In the genomic region with DNA sequence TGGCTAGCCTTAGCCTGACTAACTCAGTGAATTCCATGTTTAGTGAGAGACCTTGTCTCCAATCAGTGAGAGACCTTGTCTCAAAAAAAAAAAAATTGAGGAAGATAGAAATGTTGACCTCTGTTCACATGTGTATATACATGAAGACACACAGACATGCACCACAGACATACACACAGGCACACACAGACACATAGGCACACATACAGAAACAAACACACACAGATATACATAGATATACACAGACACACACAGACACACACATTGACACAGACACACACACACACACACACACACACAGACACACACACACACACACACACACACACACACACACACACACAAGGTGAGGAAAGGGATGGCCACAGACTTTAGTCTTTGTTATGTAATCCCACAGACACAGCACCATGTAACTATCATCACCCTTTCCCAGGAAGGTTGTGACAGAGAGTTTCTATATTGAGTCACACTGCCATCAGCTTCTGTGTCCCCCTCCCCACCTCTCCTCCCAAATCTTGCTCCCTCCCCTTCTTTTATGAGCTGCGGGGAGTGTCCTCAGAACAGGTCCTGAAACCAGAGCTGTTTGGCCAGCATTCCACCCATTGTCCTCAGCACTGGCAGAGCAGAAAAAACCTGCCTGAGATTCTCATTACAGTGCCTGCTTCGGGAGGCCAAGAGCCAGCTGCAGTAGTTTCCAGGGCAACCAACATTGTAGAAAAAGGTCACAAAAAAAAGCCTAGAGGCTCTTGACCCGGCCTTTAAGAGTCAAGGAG, we compare ENCODE assay signal across 8 mouse cellular contexts.
A peak's percentile ranks its signal among the peaks of the same experiment; 100 is the strongest.
DNase-seq lines count a peak whose midpoint lies in the region; ATAC-seq lines count a peak whose summit lies in the region.

No protein-coding gene starts in this region.

- no peaks in the 10 kb centered on the region for H3K27me3 ChIP-seq in embryonic facial prominence, embryonic 15.5 days
- H3K27me3 ChIP-seq in hindbrain, embryonic 14.5 days (ENCODE audit: control insufficient read depth, insufficient read depth, low read length): no peaks in the 10 kb centered on the region

- H3K36me3 ChIP-seq in embryonic facial prominence, embryonic 15.5 days: no peaks in the 10 kb centered on the region
- H3K36me3 ChIP-seq in hindbrain, embryonic 14.5 days (replicated peaks; ENCODE audit: control insufficient read depth, insufficient read depth): no peaks in the 10 kb centered on the region

- peak; percentile 68 for ATAC-seq in embryonic facial prominence, embryonic 15.5 days (ENCODE audit: insufficient number of reproducible peaks, low FRiP score, low TSS enrichment, low read depth)
- ATAC-seq in hindbrain, embryonic 14.5 days (ENCODE audit: low FRiP score): peak; percentile 51; the same call in 1 of the 2 replicates
- peak; percentile 58 for ATAC-seq in megakaryocyte, adult 5-6 weeks (ENCODE audit: poor library complexity, severe bottlenecking)

- H3K9me3 ChIP-seq in embryonic facial prominence, embryonic 15.5 days (replicated peaks): no peaks in the 10 kb centered on the region
- no peaks in the 10 kb centered on the region for H3K9me3 ChIP-seq in hindbrain, embryonic 14.5 days (ENCODE audit: control insufficient read depth, low read length)

- H3K4me3 ChIP-seq in embryonic facial prominence, embryonic 15.5 days (replicated peaks): no peak overlapping the region
- H3K4me3 ChIP-seq in hindbrain, embryonic 14.5 days (replicated peaks; ENCODE audit: low read length): no peak overlapping the region

- H3K4me1 ChIP-seq in embryonic facial prominence, embryonic 15.5 days: peaks cover 27% of the 10 kb centered on the region
- H3K4me1 ChIP-seq in hindbrain, embryonic 14.5 days (replicated peaks; ENCODE audit: control insufficient read depth, insufficient read depth, low read length): no peaks in the 10 kb centered on the region; the same call in 1 of the 2 replicates

- DNase-seq in R1 (ENCODE audit: low read depth, low spot score): peak; percentile 73
- no peak for DNase-seq in hindbrain, embryonic 14.5 days (ENCODE audit: low spot score)
- no peak for DNase-seq in thymus, postnatal 10 days (ENCODE audit: low spot score in 2 of 2)
- no peak for DNase-seq in spleen, adult 18-20 months
- DNase-seq in frontal cortex, postnatal 14 days (ENCODE audit: low spot score in 2 of 2): no peak
- DNase-seq in layer of hippocampus, adult 8-10 months (ENCODE audit: low spot score in 2 of 2): no peak

- no peak overlapping the region for H3K9ac ChIP-seq in embryonic facial prominence, embryonic 15.5 days
- no peak overlapping the region for H3K9ac ChIP-seq in hindbrain, embryonic 14.5 days

- WGBS in embryonic facial prominence, embryonic 15.5 days: 5% methylated on average over 3 of the region's 3 CpGs
- WGBS in hindbrain, embryonic 14.5 days: 1% methylated on average over 3 of the region's 3 CpGs

- H3K4me2 ChIP-seq in embryonic facial prominence, embryonic 15.5 days (replicated peaks): no peak overlapping the region
- H3K4me2 ChIP-seq in hindbrain, embryonic 14.5 days (replicated peaks): no peak overlapping the region

- peak overlapping the region; percentile 55 for H3K27ac ChIP-seq in embryonic facial prominence, embryonic 15.5 days (replicated peaks)
- no peak overlapping the region for H3K27ac ChIP-seq in hindbrain, embryonic 14.5 days
